Mouse (Mus musculus): ENCODE data around the gene Dctn1. TPM values are rescaled to one million over a fixed set of nuclear protein-coding genes. Genes with fewer than 3 reads are reported as not detected.
A peak's percentile ranks its signal among the peaks of the same experiment; 100 is the strongest.

The Dctn1 gene
- polyA plus RNA-seq, 1 experiment from 2014 or later = 116 TPM

GRCm38 (mm10) chr6:83140044-83140443 is 25.7 kb upstream of the Dctn1 start:
- peaks cover 8% of the 10 kb centered on the region for H3K36me3 ChIP-seq (replicated peaks)
- no peak overlapping the region; the same call in 1 of the 2 replicates for H3K27ac ChIP-seq (replicated peaks)
- peak overlapping the region; percentile 80; the same call in 1 of the 2 replicates for H3K4me3 ChIP-seq
- no peaks in the 10 kb centered on the region for H3K9me3 ChIP-seq
- DNase-seq (ENCODE audit: low spot score) = no peak
- H3K4me1 ChIP-seq = peaks cover 83% of the 10 kb centered on the region
- H3K27me3 ChIP-seq (replicated peaks; ENCODE audit: low read depth, poor library complexity, severe bottlenecking) = peaks cover 22% of the 10 kb centered on the region
- 90% methylated on average over 8 of the region's 8 CpGs for WGBS

GRCm38 (mm10) chr6:83141636-83142035 is 24.1 kb upstream of the Dctn1 start:
- 26% methylated on average over 4 of the region's 4 CpGs for WGBS
- H3K4me3 ChIP-seq = peak overlapping the region; percentile 53
- DNase-seq (ENCODE audit: low spot score) = peak; percentile 18
- H3K4me1 ChIP-seq = peaks cover 76% of the 10 kb centered on the region
- peak overlapping the region; percentile 73; the same call in 1 of the 2 replicates for H3K27ac ChIP-seq (replicated peaks)
- H3K36me3 ChIP-seq (replicated peaks) = peaks cover 19% of the 10 kb centered on the region
- H3K27me3 ChIP-seq (replicated peaks; ENCODE audit: low read depth, poor library complexity, severe bottlenecking) = peaks cover 15% of the 10 kb centered on the region
- H3K9me3 ChIP-seq = no peaks in the 10 kb centered on the region

- H3K27me3 ChIP-seq (replicated peaks; ENCODE audit: low read depth, poor library complexity, severe bottlenecking) = peaks cover 15% of the 10 kb centered on the region
- H3K36me3 ChIP-seq (replicated peaks) = peaks cover 25% of the 10 kb centered on the region
- peak; percentile 46 for DNase-seq (ENCODE audit: low spot score)
- peaks cover 76% of the 10 kb centered on the region for H3K4me1 ChIP-seq
- H3K9me3 ChIP-seq = no peaks in the 10 kb centered on the region
- WGBS = 2% methylated on average over 41 of the region's 41 CpGs
- H3K27ac ChIP-seq (replicated peaks) = peak overlapping the region; percentile 73
- H3K4me3 ChIP-seq = peak overlapping the region; percentile 53
Measured at GRCm38 (mm10) chr6:83142211-83142731, 23.4 kb upstream of the Dctn1 start.

- peak; percentile 16 for DNase-seq (ENCODE audit: low spot score)
- H3K9me3 ChIP-seq = no peaks in the 10 kb centered on the region
- WGBS = 54% methylated on average over 11 of the region's 11 CpGs
- peak overlapping the region; percentile 53 for H3K4me3 ChIP-seq
- H3K36me3 ChIP-seq (replicated peaks) = peaks cover 31% of the 10 kb centered on the region
- peaks cover 15% of the 10 kb centered on the region for H3K27me3 ChIP-seq (replicated peaks; ENCODE audit: low read depth, poor library complexity, severe bottlenecking)
- peaks cover 70% of the 10 kb centered on the region for H3K4me1 ChIP-seq
- peak overlapping the region; percentile 73; the same call in 1 of the 2 replicates for H3K27ac ChIP-seq (replicated peaks)
Measured at GRCm38 (mm10) chr6:83142886-83143285, 22.8 kb upstream of the Dctn1 start.

GRCm38 (mm10) chr6:83145209-83145608 is 20.5 kb upstream of the Dctn1 start:
- Histone ChIP-seq H3K36me3 (replicated peaks) (peaks cover 46% of the 10 kb centered on the region), H3K27me3 (replicated peaks; ENCODE audit: low read depth, poor library complexity, severe bottlenecking) (peaks cover 15% of the 10 kb centered on the region), H3K4me1 (peaks cover 47% of the 10 kb centered on the region), H3K4me3 (no peak overlapping the region), H3K27ac (replicated peaks) (no peak overlapping the region), H3K9me3 (no peaks in the 10 kb centered on the region)
- DNase-seq (ENCODE audit: low spot score) = no peak
- 87% methylated on average over 2 of the region's 2 CpGs for WGBS

GRCm38 (mm10) chr6:83145805-83146204 is 19.9 kb upstream of the Dctn1 start:
- Histone ChIP-seq H3K36me3 (replicated peaks) (peaks cover 52% of the 10 kb centered on the region), H3K9me3 (no peaks in the 10 kb centered on the region), H3K27ac (replicated peaks) (0 out of 2 replicates have a peak overlapping the region, but pooled peaks have one; percentile 16), H3K4me1 (peaks cover 47% of the 10 kb centered on the region), H3K4me3 (no peak overlapping the region), H3K27me3 (replicated peaks; ENCODE audit: low read depth, poor library complexity, severe bottlenecking) (peaks cover 15% of the 10 kb centered on the region)
- 79% methylated on average over 9 of the region's 9 CpGs for WGBS
- DNase-seq (ENCODE audit: low spot score) = no peak

GRCm38 (mm10) chr6:83147280-83147679 is 18.4 kb upstream of the Dctn1 start:
- Histone ChIP-seq H3K4me3 (no peak overlapping the region), H3K27me3 (replicated peaks; ENCODE audit: low read depth, poor library complexity, severe bottlenecking) (peaks cover 6% of the 10 kb centered on the region; the same call in 1 of the 2 replicates), H3K9me3 (no peaks in the 10 kb centered on the region), H3K4me1 (peaks cover 45% of the 10 kb centered on the region), H3K36me3 (replicated peaks) (peaks cover 67% of the 10 kb centered on the region), H3K27ac (replicated peaks) (0 out of 2 replicates have a peak overlapping the region, but pooled peaks have one; percentile 4)
- DNase-seq (ENCODE audit: low spot score) = no peak
- WGBS = 65% methylated on average over 7 of the region's 7 CpGs

GRCm38 (mm10) chr6:83151721-83152120 is 14.0 kb upstream of the Dctn1 start:
- H3K27me3 ChIP-seq (replicated peaks; ENCODE audit: low read depth, poor library complexity, severe bottlenecking) = 0 out of 2 replicates have a peak, but pooled peaks cover 15% of the 10 kb centered on the region
- 31% methylated on average over 8 of the region's 8 CpGs for WGBS
- H3K36me3 ChIP-seq (replicated peaks) = peaks cover 70% of the 10 kb centered on the region
- no peak overlapping the region for H3K4me3 ChIP-seq
- H3K27ac ChIP-seq (replicated peaks) = no peak overlapping the region
- peaks cover 46% of the 10 kb centered on the region for H3K4me1 ChIP-seq
- H3K9me3 ChIP-seq = no peaks in the 10 kb centered on the region
- no peak for DNase-seq (ENCODE audit: low spot score)

- Histone ChIP-seq H3K27me3 (replicated peaks; ENCODE audit: low read depth, poor library complexity, severe bottlenecking) (0 out of 2 replicates have a peak, but pooled peaks cover 15% of the 10 kb centered on the region), H3K4me1 (peaks cover 41% of the 10 kb centered on the region), H3K4me3 (no peak overlapping the region), H3K27ac (replicated peaks) (no peak overlapping the region), H3K36me3 (replicated peaks) (peaks cover 57% of the 10 kb centered on the region), H3K9me3 (no peaks in the 10 kb centered on the region)
- DNase-seq (ENCODE audit: low spot score) = no peak
- 84% methylated on average over 12 of the region's 12 CpGs for WGBS
Measured at GRCm38 (mm10) chr6:83153038-83153437, 12.7 kb upstream of the Dctn1 start.

- H3K9me3 ChIP-seq = no peaks in the 10 kb centered on the region
- H3K27ac ChIP-seq (replicated peaks) = no peak overlapping the region
- H3K36me3 ChIP-seq (replicated peaks) = peaks cover 52% of the 10 kb centered on the region
- WGBS = 63% methylated on average over 5 of the region's 5 CpGs
- DNase-seq (ENCODE audit: low spot score) = no peak
- H3K4me3 ChIP-seq = no peak overlapping the region
- H3K4me1 ChIP-seq = peaks cover 41% of the 10 kb centered on the region
- H3K27me3 ChIP-seq (replicated peaks; ENCODE audit: low read depth, poor library complexity, severe bottlenecking) = 0 out of 2 replicates have a peak, but pooled peaks cover 15% of the 10 kb centered on the region
Measured at GRCm38 (mm10) chr6:83153485-83153884, 12.2 kb upstream of the Dctn1 start.

- Histone ChIP-seq H3K27ac (replicated peaks) (peak overlapping the region; percentile 80), H3K27me3 (replicated peaks; ENCODE audit: low read depth, poor library complexity, severe bottlenecking) (peaks cover 26% of the 10 kb centered on the region), H3K4me1 (peaks cover 38% of the 10 kb centered on the region), H3K9me3 (no peaks in the 10 kb centered on the region), H3K36me3 (replicated peaks) (peaks cover 30% of the 10 kb centered on the region), H3K4me3 (peak overlapping the region; percentile 73)
- peak; percentile 38 for DNase-seq (ENCODE audit: low spot score)
- 11% methylated on average over 23 of the region's 23 CpGs for WGBS
Measured at GRCm38 (mm10) chr6:83155552-83156238, 10.0 kb upstream of the Dctn1 start.

GRCm38 (mm10) chr6:83156259-83156684 is 9.4 kb upstream of the Dctn1 start, which contains the start of the genes Wdr54 and 1700003E16Rik:
TSS of gene Wdr54 (minus strand) at chr6:83156397.
TSS of gene 1700003E16Rik (plus strand) at chr6:83156404.
- H3K36me3 ChIP-seq (replicated peaks) = peaks cover 24% of the 10 kb centered on the region
- H3K27ac ChIP-seq (replicated peaks) = peak within 1 kb of the TSS; percentile 80
- H3K27me3 ChIP-seq (replicated peaks; ENCODE audit: low read depth, poor library complexity, severe bottlenecking) = peaks cover 32% of the 10 kb centered on the region
- peak within 1 kb of the TSS; percentile 73 for H3K4me3 ChIP-seq
- WGBS = 2% methylated on average over 32 of the region's 32 CpGs
- peak; percentile 92 for DNase-seq (ENCODE audit: low spot score)
- H3K4me1 ChIP-seq = peaks cover 35% of the 10 kb centered on the region
- H3K9me3 ChIP-seq = no peaks in the 10 kb centered on the region

Data from embryonic facial prominence, embryonic 10.5 days (tissue).